Mouse (Mus musculus) cerebellum, adult 2 months (tissue): ENCODE data around the gene Tjp2.

Source experiments
- CTCF ChIP-seq: fragments of 200-500 bp; IDR thresholded peaks from 2 replicates; pipeline ENCODE4 v1.5.1; 2011; ENCODE audit warnings: low read depth, mild to moderate bottlenecking, control low read depth, low read length, moderate library complexity, borderline replicate concordance; ENCODE audit not compliant: insufficient read depth
- POLR2A ChIP-seq: fragments of 200-500 bp; IDR thresholded peaks from 2 replicates; pipeline ENCODE4 v1.6.1; 2011; ENCODE audit warnings: low read length, control low read depth, borderline replicate concordance; ENCODE audit not compliant: insufficient read depth

DNA sequence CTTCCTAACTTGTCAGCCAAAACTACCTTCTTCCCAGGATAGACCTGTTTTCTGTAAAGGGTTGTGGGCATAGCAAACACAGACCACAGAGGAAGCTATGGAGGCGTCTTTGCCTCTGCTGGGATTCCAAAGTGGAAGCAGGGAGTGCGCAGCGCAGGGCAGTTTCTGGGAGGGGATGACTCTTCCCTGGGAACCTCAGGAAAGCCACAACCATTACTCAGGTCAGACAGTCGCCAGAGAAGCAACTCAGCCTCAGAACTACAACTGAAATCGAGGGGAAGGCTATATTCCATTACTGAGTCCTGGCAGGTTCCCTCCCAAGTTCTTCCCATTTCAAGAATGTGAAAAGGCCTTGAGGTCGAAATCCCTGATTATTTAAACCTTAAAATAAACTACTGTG, 51.8 kb downstream of the Tjp2 start:
- TF ChIP-seq CTCF (no peak), POLR2A (no peak)
